Mouse (Mus musculus) MEL (cell line): ENCODE data around the gene Ccdc12.
A peak's percentile ranks its signal among the peaks of the same experiment; 100 is the strongest.

Source experiments
- CTCF ChIP-seq, 3 experiments: IDR thresholded peaks in 2 of 3; conservative IDR thresholded peaks in 1 of 3; 2 replicates each; pipeline ENCODE4 v1.5.1; 2011 to 2012; ENCODE audit warnings: low read length in 3 of 3, low read depth in 2 of 3, mild to moderate bottlenecking in 2 of 3, improper control_type of control experiment in 1 of 3, inconsistent platforms in 1 of 3, mixed read lengths in 1 of 3, moderate library complexity in 1 of 3; ENCODE audit not compliant: control insufficient read depth in 1 of 3, insufficient read depth in 1 of 3, poor library complexity in 1 of 3, severe bottlenecking in 1 of 3
- E2F4 ChIP-seq: IDR thresholded peaks from 2 replicates; pipeline ENCODE4 v1.6.1; 2011; ENCODE audit warnings: low read depth, low read length, improper control_type of control experiment, borderline replicate concordance
- EP300 ChIP-seq, 2 experiments: IDR thresholded peaks; 2 replicates each; pipeline ENCODE4 v1.6.1; 2011; ENCODE audit warnings: improper control_type of control experiment in 2 of 2, low read length in 2 of 2, low read depth in 1 of 2, mild to moderate bottlenecking in 1 of 2
- ETS1 ChIP-seq: IDR thresholded peaks from 2 replicates; pipeline ENCODE4 v1.6.1; 2012; ENCODE audit warnings: low read depth, mild to moderate bottlenecking, inconsistent platforms, low read length, improper control_type of control experiment, moderate library complexity
- MAFK ChIP-seq: IDR thresholded peaks from 2 replicates; pipeline ENCODE4 v1.6.1; 2011; ENCODE audit warnings: low read depth, mild to moderate bottlenecking, low read length, improper control_type of control experiment, borderline replicate concordance
- POLR2A ChIP-seq, 2 experiments: IDR thresholded peaks; 2 replicates each; pipeline ENCODE4 v1.6.1; 2011 to 2012; ENCODE audit warnings: low read length in 2 of 2, mild to moderate bottlenecking in 2 of 2, control low read depth in 1 of 2, improper control_type of control experiment in 1 of 2, low read depth in 1 of 2, moderate library complexity in 1 of 2; ENCODE audit not compliant: control insufficient read depth in 1 of 2, insufficient read depth in 1 of 2, poor library complexity in 1 of 2
- POLR2AphosphoS2 ChIP-seq: IDR thresholded peaks from 2 replicates; pipeline ENCODE4 v1.6.1; 2011; ENCODE audit warnings: low read length, improper control_type of control experiment
- SIN3A ChIP-seq: IDR thresholded peaks from 2 replicates; pipeline ENCODE4 v1.6.1; 2012; ENCODE audit warnings: low read length, improper control_type of control experiment, inconsistent platforms
- ZKSCAN1 ChIP-seq: IDR thresholded peaks from 2 replicates; pipeline ENCODE4 v1.6.1; 2012; ENCODE audit warnings: low read depth, mild to moderate bottlenecking, inconsistent platforms, low read length, improper control_type of control experiment, moderate library complexity
- ZMIZ1 ChIP-seq: IDR thresholded peaks from 2 replicates; pipeline ENCODE4 v1.6.1; 2012; ENCODE audit warnings: low read depth, mild to moderate bottlenecking, inconsistent platforms, low read length, improper control_type of control experiment, moderate library complexity
- ZNF384 ChIP-seq: IDR thresholded peaks from 2 replicates; pipeline ENCODE4 v1.6.1; 2012; ENCODE audit warnings: low read depth, mild to moderate bottlenecking, inconsistent platforms, low read length, improper control_type of control experiment

- TF ChIP-seq MAFK: no peak
- no peak for TF ChIP-seq ZMIZ1
- peak; percentile 64 to 75 (median 74) for TF ChIP-seq CTCF (IDR thresholded peaks at IDR 0.05 in 2 of 3, conservative IDR thresholded peaks at IDR 0.05 in 1 of 3; ENCODE audit: control insufficient read depth in 1 of 3, insufficient read depth in 1 of 3, low read depth in 2 of 3, low read length in 3 of 3, poor library complexity in 1 of 3, severe bottlenecking in 1 of 3)
- TF ChIP-seq E2F4: no peak
- TF ChIP-seq ZNF384: no peak
- TF ChIP-seq EP300 (IDR thresholded peaks at IDR 0.05; ENCODE audit: low read depth in 1 of 2, low read length in 2 of 2): no peak
- TF ChIP-seq POLR2A (IDR thresholded peaks at IDR 0.05; ENCODE audit: control insufficient read depth in 1 of 2, insufficient read depth in 1 of 2, low read depth in 1 of 2, low read length in 2 of 2, poor library complexity in 1 of 2): no peak
- no peak for TF ChIP-seq POLR2AphosphoS2
- no peak for TF ChIP-seq ETS1
- no peak for TF ChIP-seq SIN3A
- no peak for TF ChIP-seq ZKSCAN1
These were observed 60.5 kb downstream of the Ccdc12 start for GRCm38 (mm10) chr9:110716775-110717174.
